Mouse (Mus musculus): ENCODE measurements around the gene Ptprq.

The Ptprq gene

DNA sequence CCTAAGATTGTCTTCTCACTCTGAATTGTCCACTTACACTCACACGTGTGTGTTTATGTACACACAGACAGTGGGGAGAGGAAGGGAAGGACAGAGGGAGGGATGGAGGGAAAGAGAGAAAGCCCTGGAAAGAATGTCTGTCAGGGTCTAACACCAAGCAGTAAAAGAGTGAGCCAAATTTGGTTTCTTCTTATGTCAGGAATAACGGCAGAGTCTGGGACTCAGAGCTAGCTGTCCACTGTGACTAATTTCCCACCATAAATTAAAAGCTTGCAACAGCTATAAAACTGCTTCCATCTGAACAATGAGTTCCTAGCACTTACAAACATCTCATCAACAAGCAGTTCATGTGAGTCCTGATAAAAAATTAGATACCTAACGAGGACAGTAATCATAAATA, 91.7 kb downstream of the Ptprq start:
- no peak for DNase-seq (ENCODE audit: low spot score)

DNA sequence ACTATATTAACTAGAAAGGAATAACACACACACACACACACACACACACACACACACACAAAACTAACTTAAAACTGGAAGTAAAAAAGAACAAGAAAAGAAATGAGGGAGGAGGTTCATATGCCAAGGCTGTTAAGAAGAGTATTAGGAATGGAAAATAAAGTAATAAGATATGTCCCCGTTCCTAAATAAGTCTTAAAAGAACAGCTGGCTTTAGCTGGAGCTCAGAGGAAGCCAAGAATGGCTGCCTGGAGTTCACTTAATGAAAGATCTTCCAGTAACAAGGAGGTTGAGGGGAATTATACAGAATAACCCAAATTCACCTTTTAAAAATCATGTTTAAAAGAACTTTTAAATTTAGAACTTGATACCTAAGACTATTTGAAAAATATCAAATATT, 93.2 kb downstream of the Ptprq start:
- no peak for DNase-seq (ENCODE audit: low spot score)

DNA sequence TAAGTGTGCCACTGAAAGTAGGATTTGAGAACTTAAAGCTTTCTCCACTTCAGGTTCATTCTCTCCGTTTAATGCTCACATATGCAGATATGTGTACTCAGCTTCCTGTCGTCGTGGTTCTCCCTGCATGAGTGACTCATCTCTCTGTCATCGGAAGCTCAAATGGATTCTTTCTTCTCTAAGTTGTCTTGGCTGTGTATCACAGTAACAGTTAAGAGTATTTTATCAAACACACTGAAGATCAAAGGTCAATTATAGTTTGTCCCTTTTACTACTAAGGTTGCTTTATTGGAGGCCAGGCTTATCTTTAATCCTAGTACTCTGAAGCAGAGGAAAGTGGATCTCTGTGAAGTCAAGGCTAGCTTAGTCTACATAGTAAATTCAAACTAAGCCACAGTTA, 95.6 kb downstream of the Ptprq start:
- no peak for DNase-seq (ENCODE audit: low spot score)

DNA sequence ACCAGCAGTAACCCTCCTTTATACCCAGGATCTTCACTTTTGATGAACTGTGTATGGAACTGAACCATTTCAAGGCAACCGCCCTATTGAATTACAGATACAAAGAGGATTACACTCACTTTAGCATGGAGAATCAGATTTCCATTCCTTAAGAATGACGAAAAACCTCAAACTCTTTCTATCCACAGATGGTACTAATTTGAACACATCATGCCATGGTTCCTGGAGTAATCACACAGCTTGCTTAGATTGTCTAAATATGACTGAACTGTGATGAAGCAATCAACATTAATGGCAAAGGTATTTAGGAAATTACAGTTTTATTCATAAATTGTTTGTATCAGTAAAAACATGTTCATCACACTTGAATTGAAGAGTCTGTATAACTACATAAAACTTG, 104.4 kb downstream of the Ptprq start:
- no peak for DNase-seq (ENCODE audit: low spot score)

DNA sequence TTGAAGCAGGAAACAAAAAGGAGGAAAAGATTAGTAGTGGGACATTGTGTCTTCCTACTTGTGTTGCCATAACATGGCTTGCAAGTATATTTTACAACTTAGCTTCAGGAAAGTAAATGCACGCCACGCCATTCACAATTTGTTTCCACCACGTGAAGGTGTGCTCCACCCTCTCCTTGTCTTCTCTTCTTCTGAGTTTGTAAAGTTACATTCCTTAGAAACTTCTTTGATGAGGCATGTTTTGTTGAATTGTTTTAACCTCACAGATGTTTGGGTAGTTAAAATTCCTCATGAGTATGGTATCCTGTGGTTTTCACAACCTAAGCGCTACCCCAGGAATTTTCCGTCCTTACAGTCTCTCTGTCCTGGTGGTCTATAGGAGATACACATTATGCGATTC, 118.5 kb downstream of the Ptprq start:
- no peak for DNase-seq (ENCODE audit: low spot score)

DNA sequence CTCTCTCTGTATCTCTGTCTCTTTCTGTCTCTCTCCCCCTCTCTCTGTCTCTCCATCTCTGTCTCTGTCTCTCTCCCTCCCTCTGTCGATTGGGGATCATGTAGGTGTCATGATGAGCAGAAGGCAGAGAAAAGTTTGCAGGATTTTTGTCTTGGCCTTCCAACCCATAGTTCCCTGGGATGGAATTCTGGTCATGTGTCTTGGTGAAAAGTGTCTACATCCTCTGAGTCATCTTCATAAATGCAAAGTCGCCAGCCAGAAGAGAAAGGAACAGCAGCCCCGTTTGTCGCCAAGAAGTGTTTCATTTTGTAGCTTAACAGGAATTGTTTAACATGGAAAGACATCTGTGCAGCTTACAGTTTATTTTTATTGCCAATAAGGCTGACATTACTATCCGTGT, 136.5 kb downstream of the Ptprq start:
- DNase-seq (ENCODE audit: low spot score): no peak

DNA sequence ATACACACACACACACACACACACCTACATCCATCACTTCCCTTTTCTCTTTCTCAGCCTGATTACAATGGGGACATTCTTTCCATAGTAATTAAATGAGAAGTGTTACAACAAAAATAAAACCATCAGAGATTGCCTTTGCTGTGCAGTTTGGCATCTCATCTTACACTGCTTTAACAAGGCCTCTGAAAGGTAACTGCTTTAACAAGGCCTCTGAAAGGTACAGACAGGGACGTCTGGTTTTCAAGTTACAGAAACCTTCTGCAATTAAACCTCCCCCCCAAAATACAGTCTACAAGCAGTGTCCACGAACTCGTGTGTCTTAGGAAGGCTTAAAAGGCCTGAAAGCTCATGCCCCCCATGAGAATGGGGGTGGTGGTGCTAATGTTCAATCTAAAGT, 150.8 kb downstream of the Ptprq start:
- DNase-seq (ENCODE audit: low spot score): no peak

DNA sequence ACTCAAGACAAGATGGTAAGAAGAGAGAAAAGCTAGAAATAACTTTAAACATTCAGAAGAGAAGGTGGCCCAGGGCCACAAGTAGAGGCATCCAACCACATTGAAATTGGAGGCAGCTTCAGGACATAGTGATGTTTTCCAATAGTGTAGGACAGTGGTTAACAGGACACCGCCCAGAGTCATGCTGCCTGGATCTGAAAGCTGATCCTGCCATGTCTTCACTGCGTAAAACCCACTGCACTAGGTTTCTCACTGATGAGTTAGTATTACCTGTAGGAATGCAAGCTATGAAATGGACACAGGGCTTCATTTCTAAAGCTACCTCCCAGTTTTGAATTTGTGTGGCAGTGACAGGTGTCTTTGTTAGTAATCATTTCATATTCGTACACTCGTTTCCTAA, 151.6 kb downstream of the Ptprq start:
- no peak for DNase-seq (ENCODE audit: low spot score)

DNA sequence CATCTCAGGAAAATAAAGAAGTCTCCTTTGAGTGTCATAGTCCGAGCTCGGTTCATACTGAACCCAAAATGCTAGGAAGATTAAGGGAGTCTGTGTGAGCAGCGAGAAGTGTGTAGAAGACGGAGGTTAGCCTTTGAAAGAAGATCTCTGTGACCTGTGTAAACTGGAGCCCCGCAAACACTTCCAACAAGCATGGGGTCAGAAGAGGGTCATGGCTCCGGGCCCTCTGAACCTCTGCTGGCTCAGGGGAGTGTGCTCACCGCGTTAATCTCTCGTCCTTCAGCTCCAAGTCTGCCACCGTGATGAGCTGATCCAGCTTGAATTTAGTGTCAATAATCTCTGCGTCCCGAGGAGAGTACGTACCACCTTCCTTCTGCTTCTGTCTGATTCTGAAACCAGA, 157.0 kb downstream of the Ptprq start:
- no peak for DNase-seq (ENCODE audit: low spot score)

DNA sequence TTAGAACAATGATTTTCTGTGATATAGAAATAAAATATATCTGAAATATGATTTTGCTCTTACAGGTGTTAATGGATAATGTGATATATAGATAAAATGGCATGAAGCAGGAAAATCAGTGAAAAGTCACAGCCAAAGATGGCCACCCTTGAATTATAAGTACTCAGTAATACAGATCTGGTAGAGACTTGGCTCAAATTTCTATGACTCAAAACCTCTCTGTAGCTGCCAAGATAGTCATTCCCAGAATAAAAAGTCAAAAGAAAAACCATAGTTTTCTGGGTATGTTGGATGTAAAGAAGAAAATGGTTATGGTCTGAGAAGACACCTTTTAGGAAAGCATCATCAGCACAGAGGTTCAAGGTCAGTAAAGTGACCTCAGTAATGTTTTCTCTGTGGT, 159.0 kb downstream of the Ptprq start:
- no peak for DNase-seq (ENCODE audit: low spot score)

DNA sequence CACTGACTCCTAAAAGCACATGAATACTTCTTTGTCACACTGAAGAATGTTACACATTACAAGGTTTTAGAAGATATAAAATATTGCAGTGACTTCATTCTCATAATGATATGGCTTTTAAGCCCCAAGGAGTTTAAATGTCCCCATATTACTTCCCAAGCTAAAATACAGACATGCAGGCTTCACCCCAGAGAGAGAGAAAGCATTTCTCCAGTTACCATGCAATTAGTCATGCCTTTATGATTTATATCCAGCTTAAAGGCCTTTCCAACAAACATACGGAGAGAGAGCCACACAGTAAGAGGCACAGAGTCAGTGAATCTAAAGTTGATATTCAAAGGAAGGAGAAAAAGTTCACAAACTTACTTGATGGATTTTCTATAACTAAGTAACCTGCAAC, 176.8 kb downstream of the Ptprq start:
- no peak for DNase-seq (ENCODE audit: low spot score)

DNA sequence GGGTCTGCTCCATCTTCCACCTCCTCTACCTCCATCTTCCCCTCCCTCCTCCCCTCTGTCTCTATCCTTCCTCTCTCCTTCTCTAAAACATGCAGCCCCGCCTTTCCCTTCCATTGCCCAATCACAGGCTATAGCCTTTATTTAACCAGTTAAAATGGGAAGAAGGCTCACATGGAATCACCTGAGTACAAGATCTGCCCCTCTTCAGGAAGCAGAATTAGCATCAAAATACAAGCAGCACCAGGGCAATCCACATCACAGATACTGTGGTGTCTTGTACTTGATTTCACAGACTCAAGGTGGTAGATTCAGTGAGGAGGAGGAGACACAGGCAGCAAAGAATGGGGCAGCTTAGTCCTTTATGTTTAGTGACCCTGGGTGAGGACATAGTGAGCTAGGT, 191.1 kb downstream of the Ptprq start:
- no peak for DNase-seq (ENCODE audit: low spot score)

DNA sequence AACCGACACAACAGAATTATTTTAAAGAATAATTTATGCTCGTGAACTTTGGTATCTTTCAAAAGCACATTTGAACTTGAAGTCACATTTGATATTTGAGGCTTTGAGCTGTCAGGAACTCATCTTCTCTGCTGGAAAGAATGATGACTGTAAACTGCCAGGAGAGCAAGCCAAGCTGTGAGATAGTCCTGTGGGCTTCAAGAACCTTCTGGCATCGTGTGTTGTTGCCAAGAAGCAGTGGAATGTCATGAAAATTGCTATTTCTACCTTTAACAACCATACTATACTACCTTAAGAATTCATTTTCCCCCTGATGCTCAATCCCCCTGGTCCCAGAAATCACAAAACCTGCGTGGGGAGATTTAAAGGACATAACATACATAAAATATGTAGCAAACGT, 200.6 kb downstream of the Ptprq start:
- no peak for DNase-seq (ENCODE audit: low spot score)

DNA sequence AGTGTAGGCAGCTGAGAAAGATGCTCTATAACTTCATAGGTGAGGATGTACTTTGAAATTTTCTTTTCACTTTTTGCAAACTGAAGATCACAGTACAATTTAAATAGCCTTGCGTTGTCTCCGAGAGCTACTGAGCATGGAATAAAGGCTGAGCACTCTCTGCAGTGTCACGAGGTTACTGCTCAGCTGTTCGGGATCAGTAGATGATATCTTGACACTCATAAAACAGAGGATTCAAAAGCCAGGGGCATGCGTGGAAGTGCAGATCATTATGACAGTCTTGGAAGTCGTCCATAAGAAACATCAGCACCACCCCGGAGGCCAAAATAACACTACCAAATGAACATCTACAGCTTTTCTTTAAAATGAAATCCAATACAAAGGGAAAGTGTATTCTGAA, 203.2 kb downstream of the Ptprq start:
- DNase-seq (ENCODE audit: low spot score): no peak

DNA sequence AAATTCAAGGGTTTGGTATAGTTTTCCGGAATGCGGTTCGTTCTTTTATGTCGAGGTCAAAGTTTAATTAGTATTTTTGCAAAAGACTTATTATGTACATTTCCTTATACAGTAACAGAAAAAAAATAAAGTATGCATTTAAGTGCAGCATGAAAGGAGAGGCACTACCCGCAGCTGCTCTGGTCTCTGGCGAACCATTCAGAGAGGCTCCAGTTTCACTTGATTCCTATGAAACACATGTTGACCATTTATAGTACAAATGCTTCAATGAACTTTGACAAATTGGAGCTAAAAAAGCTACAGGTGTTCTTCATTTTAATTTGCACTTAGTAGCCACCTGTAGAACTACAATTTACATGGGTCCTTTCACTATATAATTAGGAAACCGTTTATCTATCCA, 205.1 kb downstream of the Ptprq start:
- DNase-seq (ENCODE audit: low spot score): no peak

DNA sequence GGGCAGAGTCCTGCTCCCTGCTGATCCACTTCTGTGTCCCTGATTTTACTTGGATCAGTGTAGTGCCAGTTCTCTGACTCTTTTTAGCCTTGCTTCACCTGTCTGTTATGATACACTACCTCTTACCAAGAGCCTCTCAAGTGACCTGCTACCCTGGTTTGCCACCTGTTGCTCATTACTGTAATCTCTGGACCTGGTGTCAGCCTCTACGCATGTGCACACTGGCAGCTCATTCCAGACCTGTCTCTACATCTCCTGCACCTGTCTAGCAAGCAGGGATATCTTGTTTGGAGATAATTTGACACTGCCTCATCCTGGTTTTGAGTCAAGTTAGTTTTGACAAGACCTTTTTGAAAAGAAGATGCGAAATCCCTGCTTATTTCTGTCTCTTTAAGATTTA, 213.5 kb downstream of the Ptprq start:
- no peak for DNase-seq (ENCODE audit: low spot score)

DNA sequence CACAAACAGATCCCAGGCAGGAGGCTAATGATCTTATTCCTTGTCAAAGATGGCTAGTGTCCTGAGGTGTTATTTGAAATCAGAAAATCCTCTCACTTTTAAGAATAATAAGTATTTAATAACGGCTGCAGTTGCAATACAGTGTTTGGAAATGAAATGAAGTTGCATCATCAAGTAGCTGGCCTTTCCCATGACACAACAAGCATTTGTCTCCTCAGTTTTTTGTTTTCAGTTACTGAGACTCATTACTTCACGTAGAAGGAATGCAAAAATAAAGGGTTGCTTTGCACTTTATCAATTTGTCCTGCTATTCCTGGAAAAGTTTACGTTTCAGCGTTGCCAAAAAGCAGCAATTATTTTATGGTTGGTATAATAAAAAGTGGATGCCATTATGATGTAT, 216.4 kb downstream of the Ptprq start:
- DNase-seq (ENCODE audit: low spot score): no peak

DNA sequence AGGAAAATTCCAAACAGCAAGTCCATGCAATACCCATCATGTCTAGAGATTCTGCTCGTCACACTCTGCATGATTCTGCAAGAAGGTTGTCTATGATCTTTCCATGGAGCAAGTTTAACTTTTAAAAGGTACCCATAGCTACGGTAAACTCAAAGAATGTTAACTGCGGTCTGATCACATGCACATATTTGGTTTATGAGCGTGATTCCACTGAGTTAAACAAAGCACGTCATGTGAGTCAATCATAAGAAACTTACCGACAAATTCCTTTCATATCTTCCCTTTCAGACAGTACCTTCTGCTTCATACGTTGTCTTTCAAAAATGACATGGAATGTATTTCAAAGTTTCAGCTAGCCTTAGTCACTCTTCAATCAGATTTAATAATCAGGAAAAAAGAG, 217.7 kb downstream of the Ptprq start:
- DNase-seq (ENCODE audit: low spot score): no peak

DNA sequence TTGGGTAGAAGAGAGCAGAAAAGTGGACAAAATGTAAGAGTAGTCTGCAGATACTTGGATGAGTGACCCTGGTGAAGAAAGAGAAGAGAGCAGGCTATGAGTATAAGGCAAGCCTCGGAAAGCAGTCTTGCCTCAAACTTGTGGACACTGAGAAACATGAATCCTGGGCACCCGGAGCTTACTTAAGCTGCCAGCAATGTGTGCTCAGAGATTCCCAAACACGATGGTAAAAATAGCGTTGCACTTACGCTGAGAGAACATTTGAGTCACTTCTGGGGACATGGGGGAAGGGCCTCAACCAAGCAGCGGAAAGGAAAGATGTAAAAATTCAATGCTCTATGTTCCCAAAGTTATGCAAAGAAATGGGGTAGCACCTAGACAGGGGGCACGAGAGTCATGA, 220.2 kb downstream of the Ptprq start:
- no peak for DNase-seq (ENCODE audit: low spot score)

DNA sequence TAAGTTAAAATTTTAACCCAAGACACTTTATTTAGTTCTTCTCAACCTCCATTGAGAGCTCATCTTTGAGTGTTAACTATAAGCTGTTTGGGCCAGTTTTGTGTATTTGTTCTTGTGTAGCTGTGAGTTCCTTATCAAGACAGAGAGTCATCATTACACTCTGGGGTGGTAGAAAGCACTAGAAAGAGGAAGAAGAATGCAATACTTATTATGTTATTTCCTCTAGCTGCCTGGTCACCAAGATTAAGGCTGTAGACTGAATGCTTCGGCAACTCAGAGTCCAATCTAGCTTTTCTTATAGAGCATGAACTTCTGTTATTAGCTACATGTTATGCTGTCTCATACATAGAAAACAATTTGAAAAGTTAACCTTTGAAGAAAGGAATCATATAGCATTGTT, 223.4 kb downstream of the Ptprq start:
- no peak for DNase-seq (ENCODE audit: low spot score)

DNA sequence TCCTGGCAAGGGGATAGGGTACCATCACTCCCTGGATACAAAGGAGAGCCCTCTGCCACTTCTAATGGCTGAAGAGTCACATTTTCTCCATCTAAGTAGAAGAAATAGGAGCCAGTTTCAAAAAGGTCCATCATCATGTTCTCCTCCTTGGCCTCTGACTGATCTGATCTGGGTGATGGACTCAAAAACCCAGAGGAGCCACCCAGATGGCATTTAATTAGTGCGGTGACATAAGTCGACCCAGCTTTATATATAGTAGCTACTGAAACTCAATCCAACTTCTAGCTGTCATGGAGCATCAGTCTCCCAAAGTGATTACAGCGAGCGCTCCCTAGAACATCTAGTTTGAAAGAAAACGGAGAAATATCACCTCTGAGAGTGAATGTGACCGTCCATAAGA, 225.3 kb downstream of the Ptprq start, which contains the start of gene Myf6:
Gene Myf6, minus strand, starts transcription at position 170 of the 400 bp plus-strand sequence.
- no peak for DNase-seq (ENCODE audit: low spot score)

DNA sequence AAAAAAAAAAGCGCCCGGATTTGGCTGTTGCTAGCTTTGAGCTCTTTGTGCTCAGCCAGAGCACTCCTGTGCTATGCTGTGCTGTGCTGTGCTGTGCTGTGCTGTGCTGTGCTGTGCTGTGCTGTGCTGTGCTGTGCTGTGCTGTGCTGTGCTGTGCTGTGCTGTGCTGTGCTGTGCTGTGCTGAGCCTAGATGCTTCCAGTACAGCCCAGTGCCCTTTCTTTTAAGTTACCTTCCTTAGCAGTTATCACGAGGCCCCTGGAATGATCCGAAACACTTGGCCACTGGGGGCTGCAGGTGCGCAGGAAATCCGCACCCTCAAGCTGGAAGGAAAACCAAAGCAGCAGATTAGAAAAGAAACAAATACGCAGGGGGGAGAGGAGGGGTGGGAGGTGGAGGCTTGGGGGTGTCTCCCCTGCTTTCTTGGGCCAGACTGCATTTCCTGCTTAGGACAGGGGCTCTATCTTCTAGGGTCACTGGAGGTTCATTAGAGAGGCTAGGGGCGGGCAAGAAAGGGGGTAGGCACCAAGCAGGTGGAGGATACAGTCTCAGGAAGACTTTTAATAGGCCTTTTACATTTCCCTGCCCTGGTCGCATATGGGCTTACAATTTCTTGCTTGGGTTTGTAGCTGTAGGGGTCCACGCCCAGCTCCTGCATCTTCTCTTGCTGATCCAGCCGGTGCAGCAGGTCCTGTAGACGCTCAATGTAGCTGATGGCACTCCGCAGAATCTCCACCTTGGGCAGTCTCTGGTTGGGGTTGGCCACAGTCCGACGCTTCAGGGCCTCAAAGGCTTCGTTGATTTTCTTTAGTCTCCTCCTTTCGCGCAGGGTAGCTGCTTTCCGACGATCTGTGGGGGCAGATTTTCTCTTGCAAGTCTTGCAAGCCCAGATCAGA, 226.0 kb downstream of the Ptprq start:
- DNase-seq (ENCODE audit: low spot score): no peak

DNA sequence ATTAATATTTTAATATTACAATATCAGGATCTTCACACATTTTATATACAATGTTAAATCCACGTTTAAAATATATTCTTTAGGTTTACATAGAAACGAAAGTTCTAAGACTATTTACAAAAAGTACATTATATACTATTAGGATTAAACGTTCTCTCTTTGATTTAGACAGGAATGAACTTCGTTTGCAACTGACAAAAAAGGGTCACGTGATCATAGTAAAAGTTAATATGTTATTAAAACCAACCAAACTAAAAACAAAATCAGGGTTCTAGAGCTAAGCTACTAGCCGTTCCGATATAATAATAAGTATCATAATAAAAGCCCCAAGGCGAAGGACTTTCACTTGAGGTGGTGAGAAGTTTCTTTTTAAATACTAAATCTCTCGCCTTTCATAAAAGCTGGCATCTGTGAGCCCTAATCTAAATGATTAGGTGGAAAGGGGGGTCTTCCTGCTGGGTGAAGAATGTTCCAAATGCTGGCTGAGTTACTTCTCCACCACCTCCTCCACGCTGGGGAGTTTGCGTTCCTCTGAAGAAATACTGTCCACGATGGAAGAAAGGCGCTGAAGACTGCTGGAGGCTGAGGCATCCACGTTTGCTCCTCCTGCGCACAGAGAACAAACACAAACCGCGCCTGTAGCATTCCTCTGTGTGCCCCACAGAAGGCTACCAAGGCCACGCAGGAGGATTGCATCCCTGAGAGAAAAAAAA, 226.8 kb downstream of the Ptprq start:
- DNase-seq (ENCODE audit: low spot score): no peak

Data from c-Kit-positive CD71-positive TER-119-positive erythroid progenitor cells, embryonic 14.5 days (primary cell).